Mouse (Mus musculus) adrenal gland, postnatal 10 days (tissue): ENCODE measurements around the gene Arf5. TPM values are rescaled to one million over a fixed set of nuclear protein-coding genes. Genes with fewer than 3 reads are reported as not detected.

Source experiments
- DNase-seq: peaks from one replicate; pipeline ENCODE4 v3.0.0; 2021; ENCODE audit warnings: mixed read lengths
- long read RNA-seq, 2 experiments: library from polyadenylated mRNA; stranded (forward); transcript quantifications; one replicate each; pipeline ENCODE4 v2.0.0; 2021
- total RNA-seq, 2 experiments: library from RNA; stranded (reverse); gene quantifications; 2 replicates each; pipeline ENCODE4 v1.2.3; 2021

Gene Arf5
- total RNA-seq: 100 to 1,000 TPM; 178 to 190 TPM
- long read RNA-seq, experiment 1, transcript Arf5-201 (6 exons, 1,116 nt): major isoform, 269 of 311 reads
- long read RNA-seq, experiment 1, partial matches to known transcripts: 31 of 311 reads
- long read RNA-seq, experiment 1, other reads (novel, unspliced or antisense): 10 of 311 reads
- long read RNA-seq, experiment 2, transcript Arf5-201 (6 exons, 1,116 nt): major isoform, 161 of 170 reads
- long read RNA-seq, experiment 2, partial matches to known transcripts: 5 of 170 reads
- long read RNA-seq, experiment 2, other reads (novel, unspliced or antisense): 4 of 170 reads

- DNase-seq: peak; percentile 99
Observed at GRCm38 (mm10) chr6:28423313-28423712, at the start of gene Arf5. TSS of gene Arf5 (plus strand) at chr6:28423560.

DNA sequence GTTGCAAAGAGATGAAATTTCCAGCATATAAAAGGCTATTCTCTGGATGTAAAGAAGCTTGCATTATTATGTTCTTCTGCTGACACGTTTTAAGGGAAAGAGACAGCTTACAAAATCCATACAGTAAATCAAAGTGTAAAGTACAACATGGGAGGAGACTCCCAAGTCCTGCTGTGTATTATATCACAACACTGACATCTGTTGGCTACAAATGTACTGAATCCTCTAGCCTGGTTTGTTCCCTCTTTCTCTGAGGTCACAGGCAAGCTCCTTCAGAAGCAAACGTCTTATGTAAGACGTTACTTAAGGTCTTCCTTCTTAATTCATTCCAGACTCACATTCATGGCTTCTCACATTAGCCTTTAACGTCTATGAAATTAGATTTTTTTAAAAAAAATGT, 41.4 kb upstream of the Arf5 start:
- no peak for DNase-seq

GRCm38 (mm10) chr6:28385169-28385568, 38.2 kb upstream of the Arf5 start:
- DNase-seq: no peak

GRCm38 (mm10) chr6:28389038-28389437, 34.3 kb upstream of the Arf5 start:
- no peak for DNase-seq

GRCm38 (mm10) chr6:28396051-28396852, 27.1 kb upstream of the Arf5 start:
- no peak for DNase-seq

DNA sequence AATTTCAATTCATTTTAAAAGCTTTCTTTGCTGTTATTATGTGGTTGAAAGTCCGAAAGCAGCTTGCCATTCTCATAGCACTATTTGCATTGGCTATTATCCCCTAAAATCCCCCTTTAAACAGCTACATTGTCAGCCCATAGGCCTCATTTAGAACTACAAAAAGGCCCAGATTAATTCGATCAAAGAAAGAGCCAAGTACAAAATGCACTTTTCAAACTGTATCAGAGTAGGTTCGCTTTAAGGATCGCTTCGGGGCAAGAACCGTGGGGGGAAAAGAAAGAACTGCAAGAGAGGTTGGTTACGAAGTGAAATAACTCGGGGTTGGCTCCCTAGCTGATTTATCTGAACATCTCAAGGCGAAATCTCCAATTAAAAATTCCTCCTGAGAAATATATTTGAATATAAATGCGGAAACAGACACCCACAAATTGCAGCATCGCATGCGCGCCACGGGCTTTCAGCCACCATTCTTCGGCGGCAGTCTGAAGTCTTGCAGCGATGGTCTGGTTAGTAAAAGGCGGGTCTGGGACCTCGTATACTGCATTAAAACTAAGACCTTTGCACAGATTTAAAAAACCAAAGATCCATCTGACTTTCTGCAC, 26.4 kb upstream of the Arf5 start:
- DNase-seq: no peak

GRCm38 (mm10) chr6:28397681-28398203, 25.6 kb upstream of the Arf5 start, which contains the start of gene Zfp800:
TSS of gene Zfp800 (minus strand) at chr6:28398005.
- peak; percentile 20 for DNase-seq

DNA sequence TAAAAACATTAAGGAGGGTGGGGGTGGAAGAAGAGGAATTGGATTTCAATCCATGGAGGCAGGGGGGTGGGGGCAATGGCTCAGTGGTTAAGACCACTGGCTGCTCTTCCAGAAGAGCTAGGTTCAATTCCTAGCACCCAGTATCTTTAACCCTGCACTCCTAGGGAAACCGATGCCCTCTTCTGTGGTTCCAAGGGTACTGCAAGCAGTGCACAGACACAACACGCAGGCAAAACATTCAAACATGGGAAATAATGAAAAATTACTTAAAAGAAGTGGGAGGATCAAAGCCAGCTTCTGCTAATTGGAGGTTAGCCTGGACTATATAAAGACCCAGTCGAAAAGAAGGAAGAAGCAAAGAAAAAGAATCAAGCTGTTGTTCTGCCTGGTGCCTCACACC, 24.6 kb upstream of the Arf5 start:
- DNase-seq: no peak

- DNase-seq: no peak
Observed at GRCm38 (mm10) chr6:28399791-28400190, 23.6 kb upstream of the Arf5 start.

DNA sequence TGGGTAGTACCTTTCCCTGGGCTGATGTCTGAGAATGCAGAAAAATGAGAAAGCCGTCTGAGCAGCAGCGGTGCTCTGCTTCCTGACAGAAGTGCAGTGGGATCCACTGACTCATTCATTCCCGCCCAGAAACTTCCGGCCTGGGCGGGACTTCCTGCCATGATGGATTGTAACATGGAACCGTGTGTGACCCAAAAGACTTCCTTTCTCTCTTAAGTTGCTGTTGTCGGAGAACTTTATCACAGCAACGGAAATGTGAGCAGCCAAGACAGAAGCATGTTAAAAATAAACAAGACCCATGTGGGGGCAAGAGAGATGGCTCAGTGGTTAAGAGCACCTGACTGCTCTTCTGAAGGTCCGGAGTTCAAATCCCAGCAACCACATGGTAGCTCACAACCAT, 13.3 kb upstream of the Arf5 start:
- DNase-seq: no peak

DNA sequence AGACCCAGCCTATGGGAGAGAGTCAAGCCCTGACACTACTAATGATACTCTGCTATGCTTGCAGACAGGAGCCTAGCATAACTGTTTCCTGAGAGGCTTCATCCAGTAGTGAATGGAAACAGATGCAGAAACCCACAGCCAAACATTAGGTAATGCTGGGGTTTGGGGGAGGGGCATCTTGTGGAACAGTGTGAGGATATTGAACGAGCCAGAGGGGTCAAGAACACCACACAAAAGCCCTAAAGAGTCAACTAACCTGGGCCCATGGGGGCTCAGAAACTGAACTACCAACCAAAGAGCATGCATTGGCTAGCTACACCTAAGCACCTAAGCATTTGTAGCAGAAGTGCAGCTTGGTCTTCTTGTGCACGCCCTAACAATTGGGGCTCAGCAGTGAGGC, 12.1 kb upstream of the Arf5 start:
- no peak for DNase-seq

- DNase-seq: no peak
Observed at GRCm38 (mm10) chr6:28416981-28417380, 6.4 kb upstream of the Arf5 start.

GRCm38 (mm10) chr6:28418449-28418848, 4.9 kb upstream of the Arf5 start:
- peak; percentile 92 for DNase-seq

DNA sequence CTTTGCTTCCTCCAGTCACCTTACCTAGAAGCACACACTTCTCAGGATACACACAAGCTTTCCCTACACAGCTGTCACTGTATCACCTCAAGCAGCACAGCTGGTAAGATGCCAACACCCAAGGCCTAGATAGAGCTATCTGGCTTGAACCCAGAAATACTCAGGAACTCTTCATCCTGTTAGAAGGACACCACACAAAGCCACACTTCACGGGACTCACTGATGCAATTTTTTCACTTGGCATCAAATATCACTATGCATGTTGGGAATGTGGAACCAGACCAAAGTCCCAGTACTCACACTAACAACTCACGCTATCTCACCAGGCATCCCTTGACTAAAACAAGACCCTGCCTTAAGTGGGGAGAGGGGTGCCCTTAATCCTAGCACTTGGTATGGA, 3.7 kb upstream of the Arf5 start:
- no peak for DNase-seq

GRCm38 (mm10) chr6:28420361-28420760, 3.0 kb upstream of the Arf5 start:
- no peak for DNase-seq

GRCm38 (mm10) chr6:28420865-28421264, 2.5 kb upstream of the Arf5 start:
- no peak for DNase-seq

DNA sequence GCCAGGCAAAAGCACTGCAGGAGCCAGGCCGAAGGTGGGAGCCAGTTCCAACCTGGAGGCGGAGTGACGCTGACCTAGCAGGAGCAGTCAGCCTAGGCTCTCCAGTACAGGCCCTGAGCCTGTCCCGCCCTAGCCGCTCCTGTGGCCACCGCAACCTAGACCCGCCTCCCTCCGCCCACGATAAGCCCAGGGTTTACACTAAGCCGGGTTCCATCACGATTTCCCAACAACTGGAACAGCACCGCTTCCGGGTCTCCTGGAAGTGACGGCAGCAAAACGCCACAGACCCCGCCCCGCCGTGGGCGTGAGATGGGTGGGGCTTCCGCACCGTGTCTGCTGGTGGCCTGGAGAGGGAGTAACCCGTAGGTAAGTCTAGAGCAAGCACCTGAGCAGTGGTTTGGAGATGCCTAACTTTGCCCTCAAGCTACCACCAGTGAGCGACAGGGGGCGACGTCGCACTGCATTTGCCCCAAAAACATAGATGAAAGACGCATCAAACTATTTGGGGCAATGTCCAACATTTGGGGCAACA, 1.8 kb upstream of the Arf5 start:
- peak; percentile 98 for DNase-seq

DNA sequence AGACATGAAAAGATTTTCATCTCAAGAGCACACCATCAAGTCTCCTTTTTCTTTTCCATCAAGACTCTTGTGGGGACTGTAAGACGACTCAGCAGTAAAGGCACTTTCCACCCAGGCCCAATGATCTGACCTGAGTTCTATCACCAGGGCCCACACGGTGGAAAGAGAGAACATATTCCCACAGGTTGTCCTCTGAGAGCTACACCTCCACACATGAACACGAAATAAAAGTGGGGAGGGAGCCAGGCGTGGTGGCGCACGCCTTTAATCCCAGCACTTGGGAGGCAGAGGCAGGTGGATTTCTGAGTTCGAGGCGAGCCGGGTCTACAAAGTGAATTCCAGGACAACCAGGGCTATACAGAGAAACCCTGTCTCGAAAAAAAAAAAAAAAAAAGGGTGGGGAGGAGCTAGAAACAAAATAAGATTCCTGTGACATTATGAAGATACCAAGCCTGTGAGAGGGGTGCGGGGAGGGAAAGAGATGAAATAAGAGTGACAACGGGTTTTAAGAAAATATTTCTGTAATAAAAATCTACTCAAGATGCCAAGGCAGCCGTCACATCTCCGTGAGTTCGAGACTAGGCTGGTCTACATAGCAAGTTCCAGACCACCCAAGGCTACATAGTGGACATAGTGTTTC, 589 bp upstream of the Arf5 start:
- no peak for DNase-seq

DNA sequence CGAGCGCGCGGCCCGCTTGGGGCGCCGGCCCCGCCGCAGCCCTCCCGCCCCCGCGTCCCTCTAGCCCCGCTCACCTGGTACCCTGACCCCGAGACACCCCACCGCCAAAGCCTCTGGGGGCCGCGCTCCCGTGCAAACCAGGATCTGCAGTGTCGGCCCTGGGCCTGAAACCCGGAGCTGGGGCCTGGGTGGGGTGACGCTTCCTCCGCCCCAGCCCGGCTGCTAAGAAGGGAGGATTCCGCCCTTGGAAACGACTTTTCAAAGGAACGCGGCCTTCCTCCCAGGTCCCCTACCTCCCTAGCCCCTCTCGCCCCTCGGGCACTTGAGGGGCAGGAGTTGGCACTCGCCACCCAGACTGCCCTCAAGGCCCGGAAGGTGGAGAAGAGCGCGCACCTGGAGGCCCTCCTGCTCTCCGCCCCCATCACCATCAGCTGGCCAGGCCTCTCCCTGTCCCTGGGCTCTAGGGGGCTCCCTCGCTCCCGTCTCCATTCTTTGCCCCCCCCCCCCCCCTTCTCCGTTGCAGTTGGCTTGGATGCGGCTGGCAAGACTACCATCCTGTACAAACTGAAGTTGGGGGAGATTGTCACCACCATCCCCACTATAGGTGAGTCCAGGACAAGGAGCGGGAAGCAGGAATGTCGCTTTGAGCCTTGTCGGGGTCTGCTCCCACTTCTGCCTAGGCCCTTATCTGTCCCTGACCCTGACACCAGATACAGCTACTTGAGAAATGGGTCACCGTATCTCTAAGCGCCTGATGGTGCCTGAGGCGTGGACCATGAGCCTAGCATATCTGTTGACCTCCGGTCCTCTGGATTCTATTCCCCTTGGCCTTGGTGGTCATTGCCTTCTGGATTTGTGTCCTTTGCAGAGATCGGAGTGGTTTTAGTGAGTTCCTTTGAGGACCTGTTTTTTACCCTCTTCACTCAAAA, 671 bp downstream of the Arf5 start:
- peak; percentile 64 for DNase-seq

- no peak for DNase-seq
Observed at GRCm38 (mm10) chr6:28425019-28425418, 1.7 kb downstream of the Arf5 start.
